Mouse (Mus musculus) adrenal gland, adult (tissue): ENCODE data around the gene Ftl1.
"Not testable (repeated sequence)": the region's sequence is repeated elsewhere in the genome, so short reads cannot be mapped to it uniquely, and the experiment has no call there.

Experiments used
- DNase-seq, 2 experiments: peaks; one replicate each; pipeline ENCODE4 v3.0.0; 2022 to 2023; ENCODE audit warnings: low spot score in 1 of 2; ENCODE audit not compliant: inconsistent age in 2 of 2

Gene Ftl1

GRCm38 (mm10) chr7:45459564-45460140 lies at the start of gene Ftl1:
Gene Ftl1 (minus strand): TSS chr7:45459884.
- DNase-seq, result peak; percentile 98 to 99

DNA sequence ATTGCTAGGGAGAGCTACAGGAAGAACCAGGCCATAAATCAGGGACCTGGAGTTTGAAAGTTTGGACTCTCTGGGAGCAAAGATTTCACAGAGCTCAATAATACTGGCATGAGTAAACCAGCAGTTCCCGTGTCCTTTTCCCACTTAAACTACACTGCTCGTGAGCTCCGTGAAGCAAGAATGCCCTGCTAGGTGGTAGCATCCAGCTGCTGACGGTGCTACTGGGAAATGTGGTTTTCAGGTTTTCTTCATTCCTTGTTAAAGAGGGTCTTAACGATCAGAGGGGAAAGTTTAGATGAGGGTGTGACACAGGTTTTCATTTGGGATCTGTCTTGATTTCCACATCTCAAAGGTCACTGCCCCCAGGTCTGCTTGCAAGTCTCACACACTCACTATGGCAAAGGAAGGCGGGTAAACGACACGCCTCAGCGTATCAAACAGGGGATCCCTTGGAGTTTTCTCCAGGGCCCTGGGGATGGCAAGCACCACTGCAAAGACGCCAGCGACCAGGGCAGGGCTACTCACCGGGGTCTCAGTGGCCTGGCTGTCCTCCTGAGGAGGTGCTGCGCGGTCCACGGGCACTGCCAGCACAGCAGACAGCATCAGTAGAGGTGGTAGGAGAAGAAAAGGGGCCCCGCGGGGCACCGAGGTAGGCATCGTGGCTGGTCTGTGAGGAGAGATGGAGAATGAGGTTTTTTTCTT lies 49.6 kb upstream of the Ftl1 start:
- no peak for DNase-seq

DNA sequence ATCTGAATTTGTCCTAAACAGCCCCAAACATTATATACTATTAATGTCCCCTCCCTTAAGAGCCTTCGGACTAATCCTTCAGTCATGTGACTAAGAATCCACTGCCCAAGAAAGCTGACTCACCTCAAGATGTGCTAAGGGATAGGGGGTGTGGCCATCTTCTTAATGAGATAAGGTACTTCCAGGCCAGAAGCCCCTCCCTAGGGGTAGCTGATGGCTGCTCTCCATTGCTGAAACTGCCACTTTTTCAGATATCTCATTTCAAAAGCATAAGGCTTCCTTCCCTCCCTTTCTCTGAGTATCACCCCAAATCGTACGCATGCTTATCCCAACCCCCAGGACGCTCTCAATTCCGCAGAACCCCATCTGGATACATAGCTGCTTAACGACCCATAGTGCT lies 48.9 kb upstream of the Ftl1 start:
- DNase-seq, result peak in 1 of 2 experiments; percentile 26

GRCm38 (mm10) chr7:45507583-45507982 lies 47.9 kb upstream of the Ftl1 start:
- no peak for DNase-seq

DNA sequence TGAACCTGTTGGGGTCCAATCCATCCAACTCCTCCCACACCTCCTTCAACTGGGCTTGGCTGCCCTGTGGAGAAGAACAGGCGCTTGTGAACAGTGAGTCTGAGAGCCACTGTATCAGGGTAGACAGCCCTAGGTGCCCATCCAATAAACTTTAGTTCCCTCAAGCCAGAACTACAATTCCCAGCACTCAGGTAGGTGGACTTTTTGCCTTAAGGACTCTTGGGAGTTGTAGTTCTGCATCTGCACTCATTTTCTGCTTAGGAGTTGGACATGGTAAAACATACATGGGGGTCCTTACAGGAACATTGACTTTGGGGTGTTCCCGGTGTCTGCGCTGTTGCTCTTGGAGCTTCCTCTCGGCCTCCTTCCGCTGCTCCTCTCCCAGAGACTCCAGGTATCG lies 38.7 kb upstream of the Ftl1 start:
- no peak for DNase-seq

GRCm38 (mm10) chr7:45494548-45494947 lies 34.9 kb upstream of the Ftl1 start:
- DNase-seq, result no peak

- DNase-seq, result no peak
These were observed 33.3 kb upstream of the Ftl1 start for GRCm38 (mm10) chr7:45492951-45493350.

DNA sequence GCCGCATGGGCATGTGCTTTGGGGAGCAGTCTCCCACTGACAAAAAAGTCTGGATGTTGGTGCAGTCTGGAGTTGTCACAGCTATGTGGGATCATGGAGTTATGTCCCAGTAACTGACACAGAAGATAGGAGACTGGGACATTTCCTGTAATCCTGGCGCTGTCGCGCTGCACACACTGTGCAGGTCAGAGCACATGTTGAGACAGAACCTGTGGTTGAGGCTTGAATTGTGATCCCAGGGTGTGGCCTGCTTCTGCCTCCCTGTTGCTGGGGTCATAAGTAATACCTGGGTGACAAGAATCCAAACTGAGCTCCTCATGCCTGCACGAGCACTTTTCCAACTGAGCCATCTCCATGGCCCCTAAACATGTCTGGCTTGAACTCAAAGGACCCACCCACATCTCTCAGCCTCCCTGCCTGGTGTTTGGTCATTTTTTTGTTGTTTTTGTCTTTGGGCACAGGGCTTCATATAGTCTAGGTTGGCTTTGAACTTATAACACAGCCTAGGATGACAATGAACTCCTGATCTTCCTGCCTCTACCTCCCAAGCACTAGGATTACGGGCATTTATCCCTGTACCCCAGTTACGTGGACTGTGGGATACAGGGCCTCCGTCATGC lies 32.7 kb upstream of the Ftl1 start:
- no peak for DNase-seq

- peak; percentile 65 to 83 for DNase-seq
These were observed 31.6 kb upstream of the Ftl1 start for GRCm38 (mm10) chr7:45491264-45491663.

DNA sequence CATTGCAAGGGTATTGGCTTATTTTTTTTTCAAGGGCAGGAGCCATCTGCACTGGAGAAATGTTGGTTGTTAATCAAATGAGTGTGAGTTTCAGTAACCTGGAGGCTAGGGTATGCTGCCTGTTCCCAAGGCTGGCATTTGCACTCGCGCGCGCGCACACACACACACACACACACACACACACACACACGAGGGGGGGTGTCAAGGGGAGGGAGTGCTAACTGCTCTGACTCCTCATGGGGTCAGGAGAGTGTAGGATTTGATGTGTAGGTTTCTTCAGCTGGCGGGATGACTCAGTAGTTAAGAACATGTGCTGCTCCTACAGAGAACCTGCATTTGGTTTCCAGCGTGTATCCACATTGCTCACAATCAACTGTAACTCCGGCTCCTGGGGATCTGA lies 31.1 kb upstream of the Ftl1 start:
- peak; percentile 47 to 67 for DNase-seq

- DNase-seq, result no peak
These were observed 29.9 kb upstream of the Ftl1 start for GRCm38 (mm10) chr7:45489578-45489977.

- DNase-seq, result peak; percentile 87 to 93
These were observed 28.9 kb upstream of the Ftl1 start, which contains the start of gene Dhdh for GRCm38 (mm10) chr7:45488293-45489204. Gene Dhdh (minus strand): TSS chr7:45488805.

DNA sequence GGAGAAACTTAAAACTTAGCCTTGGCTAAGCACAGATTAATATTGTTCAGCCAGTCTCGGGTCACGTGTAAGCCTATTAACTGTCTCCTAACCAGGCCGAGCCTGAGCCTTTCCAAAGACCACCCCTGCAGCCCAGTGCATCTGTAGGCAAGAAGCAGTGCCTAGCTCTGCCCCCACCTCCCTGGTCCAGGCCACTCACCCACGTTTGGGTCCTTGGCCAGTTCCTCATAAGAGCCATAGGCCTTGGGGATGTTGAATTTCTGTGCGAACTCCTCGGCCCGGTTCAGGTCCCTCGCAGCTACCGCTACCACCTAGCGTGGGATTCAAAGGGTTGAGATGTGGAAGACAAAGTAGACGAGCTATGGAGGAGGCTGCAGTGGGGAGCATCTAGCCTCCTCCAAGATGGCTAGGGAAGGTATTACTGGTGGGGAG lies 28.2 kb upstream of the Ftl1 start:
- DNase-seq, result peak; percentile 47 to 74

GRCm38 (mm10) chr7:45486761-45487415 lies 27.2 kb upstream of the Ftl1 start, which contains the start of gene Gm45808:
Gene Gm45808 (minus strand): TSS chr7:45486811.
- no peak for DNase-seq

- no peak for DNase-seq
These were observed 26.5 kb upstream of the Ftl1 start for GRCm38 (mm10) chr7:45486158-45486557.

DNA sequence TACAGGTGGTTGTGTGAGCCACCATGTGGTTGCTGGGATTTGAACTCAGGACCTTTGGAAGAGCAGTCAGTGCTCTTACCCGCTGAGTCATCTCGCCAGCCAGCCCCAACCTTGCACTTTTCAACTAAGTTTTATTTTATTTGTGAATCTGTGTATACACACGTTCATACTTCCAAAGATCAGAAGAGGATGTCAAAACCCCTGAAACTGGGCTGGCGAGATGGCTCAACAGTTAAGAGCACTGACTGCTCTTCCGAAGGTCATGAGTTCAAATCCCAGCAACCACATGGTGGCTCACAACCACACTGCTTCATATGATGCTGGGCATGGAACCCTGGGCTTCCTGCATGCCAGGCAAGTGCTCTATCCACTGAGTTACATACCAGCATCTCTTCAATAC lies 25.3 kb upstream of the Ftl1 start:
- peak in 1 of 2 experiments; percentile 78 for DNase-seq

DNA sequence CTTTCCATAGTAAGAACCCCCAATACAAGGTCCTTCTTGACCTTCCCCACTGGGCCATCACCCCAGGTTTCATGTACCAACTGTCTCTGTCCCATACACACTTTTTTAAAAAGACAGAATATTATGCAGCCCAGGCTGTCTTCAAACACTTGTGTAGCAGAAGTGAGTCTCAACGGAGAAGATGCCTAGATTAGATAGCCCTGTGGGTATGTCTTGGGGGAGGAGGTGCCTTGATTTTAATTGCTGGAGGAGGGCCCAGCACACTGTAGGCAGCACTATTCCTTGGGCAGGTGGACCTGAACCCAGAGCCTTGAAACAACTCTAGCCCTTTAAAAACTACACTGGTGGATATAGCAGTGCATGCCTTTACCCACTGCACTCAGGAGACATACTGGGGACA lies 22.5 kb upstream of the Ftl1 start:
- no peak for DNase-seq

- DNase-seq, result peak; percentile 60 to 82
These were observed 21.8 kb upstream of the Ftl1 start, which contains the start of gene Tulp2 for GRCm38 (mm10) chr7:45481374-45481927. Gene Tulp2 (plus strand): TSS chr7:45481877.

- not testable (repeated sequence) for DNase-seq
These were observed 20.6 kb upstream of the Ftl1 start for GRCm38 (mm10) chr7:45480310-45480709.

DNA sequence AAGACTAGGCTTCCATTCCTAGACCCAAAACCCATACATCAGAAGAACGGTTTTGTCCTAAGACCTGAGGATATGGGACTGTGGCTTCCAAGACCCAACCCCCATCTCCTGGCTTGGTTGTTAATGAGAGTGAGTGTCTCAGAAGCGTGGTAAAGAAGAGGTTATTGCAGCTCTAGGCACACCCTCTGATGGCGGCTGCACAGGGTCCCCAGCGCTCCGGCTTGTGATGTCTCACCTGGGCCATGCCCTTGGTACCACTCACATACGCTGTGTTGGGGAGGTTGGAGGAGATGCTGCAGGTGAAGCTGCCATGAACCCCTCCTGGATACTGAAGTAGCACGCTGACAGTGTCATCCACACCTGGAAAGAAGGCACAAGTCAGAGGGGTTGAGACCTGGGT lies 19.1 kb upstream of the Ftl1 start:
- no peak for DNase-seq
